Mouse (Mus musculus) right cerebral cortex, postnatal 25 days (tissue): Measurements from ENCODE around the gene Rhob.
A peak's percentile ranks its signal among the peaks of the same experiment; 100 is the strongest.

Experiments
- DNase-seq: peaks from one replicate; pipeline ENCODE4 v3.0.0; 2022

Gene Rhob

DNA sequence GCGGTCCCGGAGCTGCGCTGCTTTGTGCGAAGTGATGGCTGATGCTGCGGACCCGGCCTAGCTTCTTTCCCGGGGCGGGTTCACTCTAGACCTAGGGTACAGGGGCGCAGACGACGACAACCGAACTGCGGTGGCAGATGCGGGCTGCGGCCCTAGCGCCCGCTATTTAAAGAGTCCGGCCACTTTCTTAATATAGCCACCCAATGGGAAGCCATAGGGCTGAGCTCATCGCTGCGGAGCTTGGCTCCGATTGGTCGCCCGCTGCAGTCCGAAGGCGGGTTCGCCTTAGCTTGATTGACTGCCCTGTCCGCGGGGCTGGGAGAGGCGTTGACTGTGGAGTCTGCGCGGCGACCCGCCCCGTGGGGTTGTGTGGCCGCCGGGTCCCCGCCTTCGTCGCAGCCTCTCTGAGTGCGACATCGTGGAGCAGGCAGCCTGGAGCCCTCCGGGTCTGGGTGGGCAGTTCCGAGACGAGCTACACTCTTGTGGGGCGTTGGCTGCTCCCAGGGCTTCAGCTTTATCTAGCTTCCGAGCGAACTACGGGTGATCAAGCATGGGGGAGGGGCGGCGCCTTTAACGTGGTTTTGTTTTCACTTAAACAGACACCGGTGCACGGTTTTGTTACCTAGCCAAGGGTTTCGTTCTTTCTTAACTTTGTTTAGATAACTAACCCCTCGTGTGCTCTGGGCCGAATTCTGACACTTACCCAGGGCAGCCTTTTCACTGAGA is at the start of gene Rhob:
TSS of gene Rhob (minus strand) at position 139 of the 726 bp plus-strand sequence.
- peak; percentile 98 for DNase-seq

GRCm38 (mm10) chr12:8547357-8547756 is 47.5 kb upstream of the Rhob start:
- peak; percentile 42 for DNase-seq

DNA sequence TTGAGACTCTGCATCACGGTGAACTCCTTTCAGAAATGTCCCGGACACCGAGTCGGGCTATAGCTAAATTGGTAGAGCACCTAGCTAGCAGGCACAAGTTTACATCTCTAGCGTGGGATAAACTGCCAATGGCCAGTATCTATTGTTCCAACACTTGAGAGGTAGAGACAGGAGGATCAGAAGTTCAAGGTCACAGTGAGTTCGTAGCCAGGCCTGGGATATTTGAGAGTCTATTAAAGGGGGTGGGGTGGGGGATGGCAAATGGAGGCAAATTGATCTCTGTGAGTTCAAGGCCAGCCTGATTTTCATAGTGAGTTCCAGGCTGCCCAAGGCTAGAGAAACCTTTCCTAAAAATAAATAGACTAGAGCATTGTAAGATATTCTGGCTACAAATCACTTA is 47.0 kb upstream of the Rhob start:
- DNase-seq, result no peak

- peak; percentile 34 for DNase-seq
Measured at GRCm38 (mm10) chr12:8545066-8545610, 45.3 kb upstream of the Rhob start.

- DNase-seq, result no peak
Measured at GRCm38 (mm10) chr12:8542371-8542770, 42.6 kb upstream of the Rhob start.

DNA sequence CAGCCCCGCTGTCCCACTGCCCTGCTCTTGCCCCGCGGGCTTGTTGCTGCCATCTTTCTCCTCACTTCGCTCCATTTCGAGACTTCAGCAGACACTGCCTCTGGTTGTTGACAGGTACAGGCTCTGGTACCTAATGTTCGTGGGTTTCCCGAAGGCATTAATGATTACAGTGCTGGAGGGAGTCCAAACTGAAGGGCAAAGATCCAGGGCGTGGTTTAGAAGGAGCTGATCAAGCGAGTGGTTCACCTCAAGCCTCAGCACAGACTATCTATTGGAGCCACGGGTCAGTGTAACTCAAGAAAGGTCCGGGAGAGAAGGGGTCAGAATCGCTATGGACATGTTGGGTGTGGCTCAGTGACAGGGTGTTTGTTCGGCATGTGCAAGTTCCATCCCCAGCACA is 39.7 kb upstream of the Rhob start:
- no peak for DNase-seq

DNA sequence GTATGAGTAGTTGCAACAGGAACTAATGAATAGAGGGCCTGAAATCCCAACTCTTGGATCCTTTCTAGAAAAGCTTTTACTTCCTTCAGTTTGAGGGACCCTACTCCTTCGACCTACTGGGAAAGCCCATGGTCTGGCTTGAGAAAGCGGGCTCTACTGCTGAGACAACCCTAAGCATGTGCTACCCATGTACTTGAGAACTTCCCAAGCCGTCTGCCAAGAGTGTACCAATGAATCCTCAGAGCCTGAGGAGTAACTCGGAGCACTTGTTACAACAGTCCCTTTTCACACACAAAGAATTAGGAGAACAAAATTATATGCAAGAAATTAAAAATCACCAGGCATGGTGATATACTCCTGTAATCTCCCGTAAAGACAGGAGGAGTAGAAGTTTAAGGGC is 37.5 kb upstream of the Rhob start:
- DNase-seq, result no peak

- DNase-seq, result no peak
Measured at GRCm38 (mm10) chr12:8536221-8536965, 36.6 kb upstream of the Rhob start.

DNA sequence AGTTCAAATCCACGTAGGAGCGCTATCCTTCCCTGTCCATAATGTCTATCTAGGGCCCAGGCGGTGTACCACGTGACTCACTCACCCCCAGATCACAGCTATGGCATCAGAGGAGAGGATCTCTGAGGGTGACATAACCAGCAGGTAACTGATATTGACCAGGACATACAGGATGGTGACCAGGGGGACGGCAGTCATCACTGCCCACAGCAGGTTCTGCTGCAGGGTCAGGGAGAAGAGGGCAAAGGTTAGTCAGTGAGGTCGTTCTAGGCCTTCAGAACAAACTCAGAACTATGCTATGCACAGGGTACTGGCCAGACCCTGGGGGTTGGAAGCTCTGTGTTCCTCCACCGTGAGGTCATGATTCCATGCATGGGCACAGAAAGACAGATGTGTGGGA is 35.8 kb upstream of the Rhob start:
- no peak for DNase-seq

- no peak for DNase-seq
Measured at GRCm38 (mm10) chr12:8534915-8535314, 35.1 kb upstream of the Rhob start.

- no peak for DNase-seq
Measured at GRCm38 (mm10) chr12:8527770-8528169, 28.0 kb upstream of the Rhob start.

DNA sequence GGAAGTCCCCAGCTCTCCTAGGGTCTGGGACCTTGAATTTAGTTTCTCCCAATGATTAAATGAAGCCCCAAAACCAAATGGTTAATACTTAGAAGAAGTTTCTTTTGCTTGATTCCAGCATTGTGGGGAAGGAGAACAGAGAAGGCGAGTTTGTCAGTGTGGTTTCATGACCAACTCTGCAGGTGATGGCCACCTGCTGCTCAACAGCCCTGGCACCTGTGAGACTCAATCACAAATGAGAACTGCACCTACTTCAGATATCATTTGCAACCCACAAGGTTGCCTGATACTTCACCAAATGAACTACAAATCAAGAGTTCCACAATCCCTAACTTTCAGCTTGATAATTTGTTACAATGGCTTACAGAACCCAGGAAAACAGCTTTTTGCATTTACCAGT is 27.4 kb upstream of the Rhob start:
- DNase-seq, result no peak

DNA sequence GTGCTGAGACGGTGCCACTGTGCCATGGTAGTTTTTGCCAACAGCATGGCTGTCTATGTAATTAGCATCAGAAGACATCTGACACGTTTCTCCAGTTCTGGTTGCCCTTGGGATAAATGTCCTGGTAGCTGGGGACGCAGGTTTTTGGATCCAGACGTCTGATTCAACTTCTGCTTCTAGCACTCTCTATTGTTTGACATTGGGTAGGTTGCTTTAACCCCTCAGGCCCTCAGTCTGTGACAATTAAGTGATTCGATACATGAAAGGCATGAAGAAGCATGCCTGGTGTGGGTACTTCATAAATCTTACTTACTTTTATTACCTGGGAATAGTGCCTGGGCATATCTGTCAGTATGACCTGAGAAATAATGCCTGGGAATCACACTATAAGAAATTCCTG is 24.3 kb upstream of the Rhob start:
- DNase-seq, result no peak

DNA sequence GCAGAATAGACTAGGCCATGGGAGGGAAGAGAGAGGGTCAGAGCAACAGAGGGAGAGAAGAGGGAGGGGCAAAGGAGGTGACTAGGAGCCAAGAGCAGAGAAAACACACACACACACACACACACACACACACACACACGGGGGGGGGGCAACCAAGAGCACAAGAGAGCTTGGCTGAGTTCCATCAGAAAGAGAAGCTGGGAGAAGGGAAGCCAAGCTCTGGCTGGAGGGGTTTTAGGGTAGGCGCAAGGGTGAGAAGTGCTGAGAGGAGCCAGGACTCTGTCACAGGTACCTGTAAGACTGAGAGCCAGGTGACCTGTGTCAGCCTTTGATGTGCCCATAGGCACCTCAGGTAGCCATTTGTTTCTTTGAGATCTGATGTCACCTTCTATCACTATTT is 22.9 kb upstream of the Rhob start:
- DNase-seq, result no peak

DNA sequence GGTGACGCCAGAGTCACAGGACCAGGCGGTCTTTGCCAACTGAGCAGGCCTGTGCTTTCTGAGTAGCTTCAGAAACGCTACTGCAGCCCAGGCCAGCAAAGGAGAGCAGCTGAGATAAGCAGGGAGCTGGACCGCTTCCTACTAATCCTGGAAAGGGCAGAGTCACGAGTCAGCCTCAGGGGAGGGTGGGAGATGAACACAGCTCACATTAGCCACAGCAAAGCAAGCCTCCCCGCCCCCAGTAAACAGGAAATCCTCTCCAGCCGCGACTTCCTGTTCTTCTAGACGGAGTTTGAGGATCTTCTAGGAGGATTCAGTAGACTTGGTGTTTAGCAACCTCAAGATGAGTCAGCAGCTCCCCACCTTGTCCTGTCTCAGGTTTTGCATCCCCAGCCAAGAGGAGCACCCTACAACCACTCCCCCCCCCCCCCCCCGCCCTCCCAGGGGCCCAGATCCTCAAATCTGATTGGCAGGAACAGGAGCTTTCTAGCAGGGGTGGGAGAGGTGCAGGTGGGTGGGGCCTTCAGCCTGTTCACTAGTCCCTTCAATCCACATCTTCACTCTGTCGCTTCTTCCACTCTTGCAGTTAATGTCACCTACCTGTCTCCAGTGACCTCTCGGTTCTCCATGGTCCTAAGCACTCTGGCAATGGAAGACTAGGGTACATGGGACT is 21.7 kb upstream of the Rhob start:
- no peak for DNase-seq

- DNase-seq, result no peak
Measured at GRCm38 (mm10) chr12:8519431-8520160, 19.8 kb upstream of the Rhob start.

- DNase-seq, result no peak
Measured at GRCm38 (mm10) chr12:8511037-8511882, 11.5 kb upstream of the Rhob start.

DNA sequence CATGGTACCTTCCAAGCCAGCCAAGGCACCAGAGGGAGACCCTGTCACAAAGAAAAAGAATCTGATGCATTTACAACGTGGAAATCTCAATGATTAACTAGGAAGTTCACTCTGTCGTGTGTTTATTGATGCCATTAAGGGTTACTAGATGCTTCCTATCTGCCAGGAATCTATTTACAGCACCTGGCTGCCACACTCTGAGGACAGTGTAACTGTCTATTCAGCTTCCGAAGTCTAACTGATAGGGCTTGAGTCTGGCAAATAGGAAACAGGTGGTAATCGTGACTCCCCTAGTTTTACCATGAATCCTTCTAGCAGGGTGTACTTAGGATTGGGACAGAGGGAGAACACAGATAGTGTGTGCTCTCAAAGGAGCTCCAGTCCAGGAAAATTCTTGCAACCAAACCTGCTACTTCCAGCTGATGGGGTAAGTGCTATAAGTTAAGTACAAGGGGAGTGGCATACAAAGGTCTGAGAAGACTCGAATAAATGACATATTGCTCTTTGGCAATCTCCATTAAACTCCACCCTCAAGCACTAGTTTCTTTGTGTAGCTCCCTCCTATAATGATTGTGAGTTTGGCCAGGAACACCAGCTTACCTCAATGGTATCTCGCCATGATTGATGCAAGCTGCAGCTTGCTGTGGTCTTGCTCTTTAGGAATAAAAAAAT is 10.6 kb upstream of the Rhob start:
- DNase-seq, result no peak

DNA sequence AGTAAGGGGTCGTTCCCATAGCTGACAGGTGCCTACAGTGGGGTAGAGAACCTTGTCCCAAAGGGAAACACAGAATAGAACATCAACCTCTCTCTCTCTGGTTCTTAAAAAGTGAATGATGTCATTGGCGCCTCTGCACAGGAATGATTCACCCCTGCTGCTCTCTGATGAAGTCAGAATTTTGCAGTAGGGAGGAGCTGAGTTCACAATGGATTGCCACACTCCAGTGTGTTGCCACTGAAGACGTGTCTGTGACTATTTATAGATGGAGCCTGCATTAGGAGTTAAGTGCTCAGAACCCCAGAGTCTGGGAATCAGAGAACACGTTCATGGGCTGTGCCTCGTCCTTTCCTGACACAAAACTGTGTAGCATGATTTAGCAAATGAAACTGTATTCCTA is 9.9 kb upstream of the Rhob start:
- no peak for DNase-seq

DNA sequence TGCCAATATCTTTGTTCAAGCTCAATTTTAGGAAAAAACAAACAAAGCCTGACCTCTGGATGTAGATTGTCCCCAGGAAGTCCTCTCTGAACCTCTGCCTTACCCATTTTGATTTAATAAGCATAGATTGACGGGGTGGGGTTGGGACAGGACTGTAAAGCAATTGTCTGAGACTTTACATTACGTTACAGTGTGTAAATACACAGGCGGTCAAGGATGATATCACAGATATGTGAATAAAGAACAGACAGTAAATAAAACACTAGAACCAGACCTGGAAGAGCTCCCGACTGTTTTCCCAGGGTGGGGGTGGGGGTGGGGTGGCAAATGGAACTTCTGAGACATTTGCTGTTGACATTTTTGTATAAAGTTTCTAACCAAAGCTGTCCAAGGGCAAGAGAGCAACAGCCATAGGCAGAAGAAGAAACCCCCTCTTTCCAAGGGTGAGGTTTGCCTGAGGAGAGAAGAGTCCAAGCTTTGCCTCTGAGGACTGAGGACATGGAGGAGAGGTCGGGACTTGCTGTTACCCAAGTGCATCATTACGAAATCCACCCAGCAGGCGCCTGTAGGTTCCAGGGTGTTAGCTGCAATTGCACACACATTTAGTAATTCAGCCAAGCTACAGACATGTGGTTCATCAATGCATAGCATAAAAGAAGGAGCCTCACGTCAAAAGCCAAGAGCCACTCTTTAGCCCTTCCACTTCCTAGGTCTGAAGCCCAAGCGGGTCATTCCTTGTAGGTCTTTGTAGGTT is 7.3 kb upstream of the Rhob start:
- no peak for DNase-seq

DNA sequence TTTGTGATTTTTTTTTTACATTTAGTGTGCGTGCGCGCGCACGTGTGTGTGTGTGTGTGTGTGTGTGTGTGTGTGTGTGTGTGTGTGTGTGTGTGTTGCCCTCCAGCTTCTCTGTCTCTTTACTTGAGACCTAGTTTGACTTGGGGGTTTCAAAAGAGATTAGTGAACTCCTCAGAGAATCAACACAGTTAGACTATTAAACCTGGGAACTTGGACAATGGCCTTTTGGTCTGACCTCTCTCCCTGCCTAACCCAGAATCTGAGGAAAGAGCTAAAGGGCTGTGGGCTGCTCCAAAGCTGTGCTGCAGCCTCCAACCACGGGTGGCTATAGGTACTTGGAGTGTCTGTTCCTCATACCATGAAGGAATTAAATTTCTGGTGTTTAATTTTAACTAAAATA is 4.3 kb upstream of the Rhob start:
- no peak for DNase-seq
